Mouse (Mus musculus) hindbrain, embryonic 10.5 days (tissue): ENCODE measurements around the gene Tekt3. TPM values are rescaled to one million over a fixed set of nuclear protein-coding genes. Genes with fewer than 3 reads are reported as not detected.

Experiments used
- DNase-seq: peaks from one replicate; pipeline ENCODE4 v3.0.0-alpha.2; 2017; ENCODE audit warnings: low spot score
- H3K27ac ChIP-seq: fragments of 300-500 bp; sonication (generic); 2 replicates; pipeline ENCODE4 v1.5.1; 2016; ENCODE audit warnings: mild to moderate bottlenecking, moderate library complexity
- H3K27me3 ChIP-seq: fragments of 300-500 bp; sonication (generic); 2 replicates; pipeline ENCODE4 v1.6.1; 2016; ENCODE audit warnings: mild to moderate bottlenecking; ENCODE audit not compliant: poor library complexity, insufficient read depth, severe bottlenecking
- H3K36me3 ChIP-seq: fragments of 300-500 bp; sonication (generic); 2 replicates; pipeline ENCODE4 v1.6.1; 2016; ENCODE audit warnings: mild to moderate bottlenecking, moderate library complexity
- H3K4me1 ChIP-seq: fragments of 300-500 bp; sonication (generic); replicated peaks from 2 replicates; pipeline ENCODE4 v1.6.1; 2016; ENCODE audit warnings: mild to moderate bottlenecking
- H3K4me3 ChIP-seq: fragments of 300-500 bp; sonication (generic); 2 replicates; pipeline ENCODE4 v1.5.1; 2016; ENCODE audit warnings: mild to moderate bottlenecking, moderate library complexity
- H3K9me3 ChIP-seq: fragments of 300-500 bp; sonication (generic); 2 replicates; pipeline ENCODE4 v1.6.1; 2016; ENCODE audit warnings: mild to moderate bottlenecking, moderate library complexity
- WGBS: fragments of 180-500 bp; shearing (Covaris S2); methylation state at CpG from one replicate; pipeline ENCODE4 v1.1.7; 2016; 5-methylcytosine and 5-hydroxymethylcytosine counted together
- polyA plus RNA-seq: library from polyadenylated mRNA; unstranded; fragments of >200 nt; fragmentation: Nextera tagmentation; extraction: Ambion mirVana; gene quantifications from 2 replicates; pipeline ENCODE4 v1.2.1, GENCODE M21; 2016

The Tekt3 gene
- polyA plus RNA-seq, 1 experiment from 2014 or later, result not detected

- Histone ChIP-seq H3K4me3 (no peak overlapping the region), H3K9me3 (no peaks in the 10 kb centered on the region)
- WGBS, result 86% methylated on average over 11 of the region's 11 CpGs
Observed at GRCm38 (mm10) chr11:63035420-63036211, 25.8 kb upstream of the Tekt3 start.

GRCm38 (mm10) chr11:63040002-63040661 lies 21.3 kb upstream of the Tekt3 start:
- Histone ChIP-seq H3K9me3 (no peaks in the 10 kb centered on the region), H3K36me3 (no peaks in the 10 kb centered on the region), H3K4me3 (no peak overlapping the region), H3K27me3 (no peaks in the 10 kb centered on the region), H3K27ac (peak overlapping the region; percentile 50; the same call in 1 of the 2 replicates), H3K4me1 (peaks cover 16% of the 10 kb centered on the region)
- WGBS, result 52% methylated on average over 12 of the region's 12 CpGs
- DNase-seq, result peak; percentile 39

More at GRCm38 (mm10) chr11:63035420-63036211, 25.8 kb upstream of the Tekt3 start:
- Histone ChIP-seq H3K27ac (no peak overlapping the region), H3K36me3 (no peaks in the 10 kb centered on the region), H3K4me1 (peaks cover 10% of the 10 kb centered on the region), H3K27me3 (no peaks in the 10 kb centered on the region)
- no peak for DNase-seq

- H3K4me3 ChIP-seq, result no peak overlapping the region
- H3K9me3 ChIP-seq, result no peaks in the 10 kb centered on the region
- no peak for DNase-seq
- peaks cover 4% of the 10 kb centered on the region; the same call in 1 of the 2 replicates for H3K4me1 ChIP-seq
- no peak overlapping the region for H3K27ac ChIP-seq
- H3K27me3 ChIP-seq, result no peaks in the 10 kb centered on the region
- WGBS, result 90% methylated on average over 3 of the region's 3 CpGs
- H3K36me3 ChIP-seq, result no peaks in the 10 kb centered on the region
Observed at GRCm38 (mm10) chr11:63045771-63046170, 15.7 kb upstream of the Tekt3 start.

GRCm38 (mm10) chr11:63046380-63046779 lies 15.1 kb upstream of the Tekt3 start:
- no peak overlapping the region for H3K27ac ChIP-seq
- no peak overlapping the region for H3K4me3 ChIP-seq
- 0 out of 2 replicates have a peak, but pooled peaks cover 4% of the 10 kb centered on the region for H3K4me1 ChIP-seq
- H3K36me3 ChIP-seq, result no peaks in the 10 kb centered on the region
- no peaks in the 10 kb centered on the region for H3K9me3 ChIP-seq
- no peak for DNase-seq
- 89% methylated on average over 8 of the region's 8 CpGs for WGBS
- H3K27me3 ChIP-seq, result no peaks in the 10 kb centered on the region

- DNase-seq, result no peak
- 89% methylated on average over 6 of the region's 6 CpGs for WGBS
- Histone ChIP-seq H3K4me3 (no peak overlapping the region), H3K27ac (no peak overlapping the region), H3K36me3 (no peaks in the 10 kb centered on the region), H3K27me3 (no peaks in the 10 kb centered on the region), H3K4me1 (no peaks in the 10 kb centered on the region), H3K9me3 (no peaks in the 10 kb centered on the region)
Observed at GRCm38 (mm10) chr11:63050362-63050932, 11.0 kb upstream of the Tekt3 start.

- Histone ChIP-seq H3K9me3 (no peaks in the 10 kb centered on the region), H3K4me1 (no peaks in the 10 kb centered on the region), H3K27me3 (no peaks in the 10 kb centered on the region), H3K4me3 (no peak overlapping the region), H3K27ac (no peak overlapping the region), H3K36me3 (no peaks in the 10 kb centered on the region)
- WGBS, result 93% methylated on average over 7 of the region's 7 CpGs
- no peak for DNase-seq
Observed at GRCm38 (mm10) chr11:63051041-63051440, 10.4 kb upstream of the Tekt3 start.

- WGBS, result 97% methylated on average over 10 of the region's 10 CpGs
- Histone ChIP-seq H3K36me3 (no peaks in the 10 kb centered on the region), H3K9me3 (no peaks in the 10 kb centered on the region), H3K27me3 (no peaks in the 10 kb centered on the region), H3K4me1 (no peaks in the 10 kb centered on the region), H3K27ac (no peak overlapping the region), H3K4me3 (no peak overlapping the region)
- no peak for DNase-seq
Observed at GRCm38 (mm10) chr11:63051996-63052395, 9.5 kb upstream of the Tekt3 start.

GRCm38 (mm10) chr11:63055596-63055995 lies 5.9 kb upstream of the Tekt3 start:
- Histone ChIP-seq H3K4me1 (no peaks in the 10 kb centered on the region), H3K36me3 (no peaks in the 10 kb centered on the region), H3K9me3 (no peaks in the 10 kb centered on the region), H3K27me3 (0 out of 2 replicates have a peak, but pooled peaks cover 7% of the 10 kb centered on the region), H3K4me3 (no peak overlapping the region), H3K27ac (no peak overlapping the region)
- WGBS, result 94% methylated on average over 7 of the region's 7 CpGs
- no peak for DNase-seq

- Histone ChIP-seq H3K36me3 (no peaks in the 10 kb centered on the region), H3K9me3 (no peaks in the 10 kb centered on the region), H3K27ac (no peak overlapping the region), H3K4me3 (no peak overlapping the region), H3K27me3 (peaks cover 7% of the 10 kb centered on the region; the same call in 1 of the 2 replicates), H3K4me1 (peaks cover 7% of the 10 kb centered on the region)
- no peak for DNase-seq
- 77% methylated on average over 5 of the region's 5 CpGs for WGBS
Observed at GRCm38 (mm10) chr11:63058375-63058952, 3.0 kb upstream of the Tekt3 start.

GRCm38 (mm10) chr11:63059911-63060310 lies 1.5 kb upstream of the Tekt3 start:
- WGBS, result 81% methylated on average over 1 of the region's 1 CpGs
- Histone ChIP-seq H3K4me1 (peaks cover 7% of the 10 kb centered on the region), H3K4me3 (no peak overlapping the region), H3K36me3 (no peaks in the 10 kb centered on the region), H3K27me3 (peaks cover 7% of the 10 kb centered on the region; the same call in 1 of the 2 replicates), H3K27ac (no peak overlapping the region), H3K9me3 (no peaks in the 10 kb centered on the region)
- no peak for DNase-seq

- whole genome bisulfite sequencing, result 73% methylated on average over 1 of the region's 1 CpGs
- Histone ChIP-seq H3K27ac (no peak overlapping the region), H3K4me3 (no peak overlapping the region), H3K4me1 (peaks cover 3% of the 10 kb centered on the region), H3K36me3 (no peaks in the 10 kb centered on the region), H3K9me3 (no peaks in the 10 kb centered on the region), H3K27me3 (no peaks in the 10 kb centered on the region)
- no peak for DNase-seq
Observed at GRCm38 (mm10) chr11:63066526-63066925, 5.1 kb downstream of the Tekt3 start.

GRCm38 (mm10) chr11:63070081-63070480 lies 8.6 kb downstream of the Tekt3 start:
- H3K27ac ChIP-seq, result no peak overlapping the region
- no peaks in the 10 kb centered on the region for H3K27me3 ChIP-seq
- no peak for DNase-seq
- H3K4me1 ChIP-seq, result no peaks in the 10 kb centered on the region; the same call in 1 of the 2 replicates
- H3K4me3 ChIP-seq, result no peak overlapping the region
- H3K36me3 ChIP-seq, result no peaks in the 10 kb centered on the region
- 90% methylated on average over 17 of the region's 17 CpGs for WGBS
- no peaks in the 10 kb centered on the region for H3K9me3 ChIP-seq
